Mouse (Mus musculus): ENCODE data around the gene Retreg1. TPM values are rescaled to one million over a fixed set of nuclear protein-coding genes. Genes with fewer than 3 reads are reported as not detected.

Gene Retreg1
- polyA plus RNA-seq, 1 experiment from 2014 or later, result 16.7 TPM

- WGBS, result 72% methylated on average over 4 of the region's 4 CpGs
- H3K9ac ChIP-seq (replicated peaks; ENCODE audit: low read depth, low read length), result no peak overlapping the region
- ATAC-seq (ENCODE audit: low read depth), result no peak
- peak overlapping the region; percentile 93; the same call in 1 of the 2 replicates for H3K4me2 ChIP-seq (ENCODE audit: low read depth, low read length)
- H3K27me3 ChIP-seq (ENCODE audit: control insufficient read depth, insufficient read depth, low read length), result no peaks in the 10 kb centered on the region
- no peak overlapping the region for H3K27ac ChIP-seq (ENCODE audit: low read depth, low read length)
- H3K4me1 ChIP-seq (ENCODE audit: control insufficient read depth, insufficient read depth, low read length), result peaks cover 7% of the 10 kb centered on the region
- H3K9me3 ChIP-seq (ENCODE audit: control insufficient read depth, low read length), result no peaks in the 10 kb centered on the region
- H3K4me3 ChIP-seq (ENCODE audit: low read depth, low read length), result peak overlapping the region; percentile 80; the same call in 1 of the 2 replicates
- no peaks in the 10 kb centered on the region for H3K36me3 ChIP-seq (ENCODE audit: control insufficient read depth, insufficient read depth, low read length)
Measured at GRCm38 (mm10) chr15:25844771-25845170, 1.8 kb downstream of the Retreg1 start.

DNA sequence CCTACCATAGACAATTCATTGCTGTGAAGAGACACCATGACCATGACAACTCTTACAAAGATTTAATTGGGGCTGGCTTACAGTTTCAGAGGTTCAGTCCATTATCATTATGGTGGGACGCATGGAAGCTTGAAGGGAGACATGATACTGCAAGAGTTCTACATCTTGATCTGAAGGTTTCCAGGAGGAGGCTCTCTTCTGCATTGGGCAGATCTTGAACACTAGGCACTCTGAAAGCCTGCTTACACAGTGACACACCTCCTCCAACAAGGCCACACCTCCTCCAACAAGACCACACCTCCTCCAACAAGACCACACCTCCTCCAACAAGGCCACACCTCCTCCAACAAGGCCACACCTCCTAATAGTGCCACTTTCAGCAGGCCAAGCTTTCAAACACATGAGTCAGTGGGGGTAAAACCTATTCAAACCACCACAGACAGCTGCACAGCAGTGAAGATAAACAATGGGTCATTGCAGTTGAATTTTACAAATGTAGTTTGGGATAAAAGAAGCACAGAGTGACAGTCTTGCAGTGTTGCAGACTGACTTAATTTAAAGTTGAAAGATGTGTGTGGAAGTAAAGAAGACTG, 4.7 kb downstream of the Retreg1 start:
- no peak overlapping the region for H3K9ac ChIP-seq (replicated peaks; ENCODE audit: low read depth, low read length)
- H3K27ac ChIP-seq (ENCODE audit: low read depth, low read length), result no peak overlapping the region
- ATAC-seq (ENCODE audit: low read depth), result no peak
- no peaks in the 10 kb centered on the region for H3K9me3 ChIP-seq (ENCODE audit: control insufficient read depth, low read length)
- peaks cover 7% of the 10 kb centered on the region for H3K4me1 ChIP-seq (ENCODE audit: control insufficient read depth, insufficient read depth, low read length)
- H3K27me3 ChIP-seq (ENCODE audit: control insufficient read depth, insufficient read depth, low read length), result no peaks in the 10 kb centered on the region
- 83% methylated on average over 1 of the region's 1 CpGs for WGBS
- H3K4me3 ChIP-seq (ENCODE audit: low read depth, low read length), result no peak overlapping the region
- H3K4me2 ChIP-seq (ENCODE audit: low read depth, low read length), result no peak overlapping the region
- no peaks in the 10 kb centered on the region for H3K36me3 ChIP-seq (ENCODE audit: control insufficient read depth, insufficient read depth, low read length)

DNA sequence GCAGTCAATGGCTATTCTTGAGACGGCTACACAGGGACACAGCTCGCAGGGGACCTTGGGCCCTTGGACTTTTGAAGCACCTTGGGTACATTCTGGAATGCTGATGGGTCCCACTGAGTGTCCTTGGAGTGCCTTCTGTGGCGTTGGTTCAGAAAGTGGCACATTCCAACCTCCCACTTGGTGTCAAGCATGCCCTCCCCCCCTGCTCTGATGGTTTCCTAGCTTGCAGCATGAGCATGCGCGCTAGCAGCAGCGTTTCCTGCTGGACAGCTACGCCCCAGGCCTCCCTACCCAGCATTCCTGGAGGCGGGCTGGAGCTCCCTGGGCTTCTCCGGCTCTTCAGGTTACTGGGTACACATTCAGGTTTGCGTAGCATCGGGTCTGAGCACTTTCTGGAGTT, 7.6 kb downstream of the Retreg1 start:
- ATAC-seq (ENCODE audit: low read depth), result no peak
- Histone ChIP-seq H3K9ac (replicated peaks; ENCODE audit: low read depth, low read length) (no peak overlapping the region), H3K27ac (ENCODE audit: low read depth, low read length) (no peak overlapping the region), H3K36me3 (ENCODE audit: control insufficient read depth, insufficient read depth, low read length) (no peaks in the 10 kb centered on the region), H3K4me1 (ENCODE audit: control insufficient read depth, insufficient read depth, low read length) (no peaks in the 10 kb centered on the region), H3K27me3 (ENCODE audit: control insufficient read depth, insufficient read depth, low read length) (no peaks in the 10 kb centered on the region), H3K4me2 (ENCODE audit: low read depth, low read length) (no peak overlapping the region), H3K4me3 (ENCODE audit: low read depth, low read length) (no peak overlapping the region), H3K9me3 (ENCODE audit: control insufficient read depth, low read length) (no peaks in the 10 kb centered on the region)
- WGBS, result 88% methylated on average over 11 of the region's 11 CpGs

GRCm38 (mm10) chr15:25854270-25854904, 11.4 kb downstream of the Retreg1 start:
- Histone ChIP-seq H3K36me3 (ENCODE audit: control insufficient read depth, insufficient read depth, low read length) (no peaks in the 10 kb centered on the region), H3K4me1 (ENCODE audit: control insufficient read depth, insufficient read depth, low read length) (no peaks in the 10 kb centered on the region), H3K27me3 (ENCODE audit: control insufficient read depth, insufficient read depth, low read length) (no peaks in the 10 kb centered on the region), H3K4me2 (ENCODE audit: low read depth, low read length) (no peak overlapping the region), H3K4me3 (ENCODE audit: low read depth, low read length) (no peak overlapping the region), H3K9ac (replicated peaks; ENCODE audit: low read depth, low read length) (no peak overlapping the region), H3K9me3 (ENCODE audit: control insufficient read depth, low read length) (no peaks in the 10 kb centered on the region), H3K27ac (ENCODE audit: low read depth, low read length) (no peak overlapping the region)
- 69% methylated on average over 18 of the region's 18 CpGs for WGBS
- ATAC-seq (ENCODE audit: low read depth), result no peak

GRCm38 (mm10) chr15:25858611-25859058, 15.7 kb downstream of the Retreg1 start:
- Histone ChIP-seq H3K27ac (ENCODE audit: low read depth, low read length) (no peak overlapping the region), H3K4me3 (ENCODE audit: low read depth, low read length) (no peak overlapping the region), H3K4me2 (ENCODE audit: low read depth, low read length) (no peak overlapping the region), H3K36me3 (ENCODE audit: control insufficient read depth, insufficient read depth, low read length) (no peaks in the 10 kb centered on the region), H3K9ac (replicated peaks; ENCODE audit: low read depth, low read length) (no peak overlapping the region), H3K4me1 (ENCODE audit: control insufficient read depth, insufficient read depth, low read length) (no peaks in the 10 kb centered on the region), H3K27me3 (ENCODE audit: control insufficient read depth, insufficient read depth, low read length) (no peaks in the 10 kb centered on the region), H3K9me3 (ENCODE audit: control insufficient read depth, low read length) (no peaks in the 10 kb centered on the region)
- ATAC-seq (ENCODE audit: low read depth), result no peak
- 72% methylated on average over 12 of the region's 12 CpGs for WGBS

DNA sequence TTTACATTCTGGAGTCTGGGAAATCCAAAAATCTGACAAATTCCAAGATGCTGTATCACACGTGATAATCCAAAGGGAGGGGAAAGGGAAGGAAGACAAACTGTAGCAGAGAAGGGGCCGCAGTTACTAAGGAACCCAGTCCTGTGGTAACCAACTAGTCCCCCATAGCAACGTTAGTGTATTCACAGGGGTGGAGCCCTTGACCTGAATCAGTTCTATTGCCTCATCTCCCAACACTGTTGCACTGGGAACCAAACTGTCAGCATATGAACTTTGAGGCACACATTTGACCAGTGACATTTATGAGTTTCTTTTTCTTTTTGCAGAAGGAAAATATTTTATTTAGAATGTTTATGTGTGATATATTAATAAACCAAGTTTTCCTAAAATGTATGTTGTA, 16.5 kb downstream of the Retreg1 start:
- Histone ChIP-seq H3K9me3 (ENCODE audit: control insufficient read depth, low read length) (no peaks in the 10 kb centered on the region), H3K4me3 (ENCODE audit: low read depth, low read length) (no peak overlapping the region), H3K4me2 (ENCODE audit: low read depth, low read length) (no peak overlapping the region), H3K27ac (ENCODE audit: low read depth, low read length) (no peak overlapping the region), H3K9ac (replicated peaks; ENCODE audit: low read depth, low read length) (no peak overlapping the region), H3K36me3 (ENCODE audit: control insufficient read depth, insufficient read depth, low read length) (no peaks in the 10 kb centered on the region), H3K27me3 (ENCODE audit: control insufficient read depth, insufficient read depth, low read length) (no peaks in the 10 kb centered on the region), H3K4me1 (ENCODE audit: control insufficient read depth, insufficient read depth, low read length) (no peaks in the 10 kb centered on the region)
- 64% methylated on average over 3 of the region's 3 CpGs for WGBS
- no peak for ATAC-seq (ENCODE audit: low read depth)

GRCm38 (mm10) chr15:25861900-25862299, 18.9 kb downstream of the Retreg1 start:
- Histone ChIP-seq H3K4me2 (ENCODE audit: low read depth, low read length) (no peak overlapping the region), H3K27ac (ENCODE audit: low read depth, low read length) (no peak overlapping the region), H3K4me3 (ENCODE audit: low read depth, low read length) (no peak overlapping the region), H3K27me3 (ENCODE audit: control insufficient read depth, insufficient read depth, low read length) (no peaks in the 10 kb centered on the region), H3K9ac (replicated peaks; ENCODE audit: low read depth, low read length) (no peak overlapping the region), H3K9me3 (ENCODE audit: control insufficient read depth, low read length) (no peaks in the 10 kb centered on the region), H3K4me1 (ENCODE audit: control insufficient read depth, insufficient read depth, low read length) (no peaks in the 10 kb centered on the region), H3K36me3 (ENCODE audit: control insufficient read depth, insufficient read depth, low read length) (no peaks in the 10 kb centered on the region)
- no peak for ATAC-seq (ENCODE audit: low read depth)
- WGBS, result 83% methylated on average over 7 of the region's 7 CpGs

- H3K4me1 ChIP-seq (ENCODE audit: control insufficient read depth, insufficient read depth, low read length), result no peaks in the 10 kb centered on the region
- no peak for ATAC-seq (ENCODE audit: low read depth)
- H3K36me3 ChIP-seq (ENCODE audit: control insufficient read depth, insufficient read depth, low read length), result no peaks in the 10 kb centered on the region
- no peaks in the 10 kb centered on the region for H3K27me3 ChIP-seq (ENCODE audit: control insufficient read depth, insufficient read depth, low read length)
- 95% methylated on average over 3 of the region's 3 CpGs for WGBS
- no peak overlapping the region for H3K9ac ChIP-seq (replicated peaks; ENCODE audit: low read depth, low read length)
- H3K27ac ChIP-seq (ENCODE audit: low read depth, low read length), result no peak overlapping the region
- H3K4me2 ChIP-seq (ENCODE audit: low read depth, low read length), result no peak overlapping the region
- no peaks in the 10 kb centered on the region for H3K9me3 ChIP-seq (ENCODE audit: control insufficient read depth, low read length)
- H3K4me3 ChIP-seq (ENCODE audit: low read depth, low read length), result no peak overlapping the region
Measured at GRCm38 (mm10) chr15:25865605-25866004, 22.6 kb downstream of the Retreg1 start.

DNA sequence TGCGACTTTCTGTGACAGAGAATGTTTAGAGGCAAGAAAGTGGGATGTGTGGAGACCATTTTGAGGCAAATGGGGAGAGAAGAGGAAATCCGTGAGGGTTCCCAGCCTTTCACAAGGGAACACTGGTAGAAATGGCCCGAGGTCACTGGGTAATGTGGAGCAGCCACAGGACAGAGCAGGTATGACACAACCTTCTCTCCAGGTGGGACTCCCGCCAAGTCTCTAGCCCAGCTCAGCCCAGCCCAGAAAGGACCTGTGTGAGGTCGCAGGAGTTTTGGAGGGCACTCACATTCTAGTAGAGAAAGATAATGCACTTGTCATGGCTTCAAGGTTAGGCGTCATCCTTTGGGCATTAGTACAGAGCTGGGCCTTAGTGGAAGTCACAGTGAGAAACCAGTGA, 23.1 kb downstream of the Retreg1 start:
- no peaks in the 10 kb centered on the region for H3K4me1 ChIP-seq (ENCODE audit: control insufficient read depth, insufficient read depth, low read length)
- H3K4me3 ChIP-seq (ENCODE audit: low read depth, low read length), result no peak overlapping the region
- no peaks in the 10 kb centered on the region for H3K36me3 ChIP-seq (ENCODE audit: control insufficient read depth, insufficient read depth, low read length)
- H3K9me3 ChIP-seq (ENCODE audit: control insufficient read depth, low read length), result no peaks in the 10 kb centered on the region
- no peak overlapping the region for H3K4me2 ChIP-seq (ENCODE audit: low read depth, low read length)
- no peak overlapping the region for H3K9ac ChIP-seq (replicated peaks; ENCODE audit: low read depth, low read length)
- no peak overlapping the region for H3K27ac ChIP-seq (ENCODE audit: low read depth, low read length)
- WGBS, result 92% methylated on average over 6 of the region's 6 CpGs
- no peaks in the 10 kb centered on the region for H3K27me3 ChIP-seq (ENCODE audit: control insufficient read depth, insufficient read depth, low read length)
- ATAC-seq (ENCODE audit: low read depth), result no peak
